Mouse (Mus musculus) intestine, embryonic 14.5 days (tissue): ENCODE data around the gene Timm23. TPM values are rescaled to one million over a fixed set of nuclear protein-coding genes. Genes with fewer than 3 reads are reported as not detected.
A peak's percentile ranks its signal among the peaks of the same experiment; 100 is the strongest.
"Not testable (repeated sequence)": the region's sequence is repeated elsewhere in the genome, so short reads cannot be mapped to it uniquely, and the experiment has no call there.

ENCODE experiments used
- ATAC-seq: fragments of 200-750 bp; cut with Nextera tagmentation; replicated peaks from 2 replicates; pipeline ENCODE4 v1.8.0; 2017; ENCODE audit warnings: low read depth, moderate number of reproducible peaks, moderate TSS enrichment, moderate library complexity; ENCODE audit not compliant: low FRiP score, low TSS enrichment
- DNase-seq: peaks from one replicate; pipeline ENCODE4 v3.0.0-alpha.2; 2018; ENCODE audit warnings: low spot score
- H3K27ac ChIP-seq: fragments of 300-500 bp; sonication (generic); 2 replicates; pipeline ENCODE4 v1.5.1; 2014; ENCODE audit warnings: low read depth, mild to moderate bottlenecking, control low read depth
- H3K27me3 ChIP-seq: fragments of 300-500 bp; sonication (generic); replicated peaks from 2 replicates; pipeline ENCODE4 v1.6.1; 2014; ENCODE audit warnings: low read length, control low read depth; ENCODE audit not compliant: control insufficient read depth, insufficient read depth
- H3K36me3 ChIP-seq: fragments of 300-500 bp; sonication (generic); 2 replicates; pipeline ENCODE4 v1.6.1; 2014; ENCODE audit warnings: low read length, control low read depth; ENCODE audit not compliant: control insufficient read depth, insufficient read depth
- H3K4me1 ChIP-seq: fragments of 300-500 bp; sonication (generic); replicated peaks from 2 replicates; pipeline ENCODE4 v1.6.1; 2014; ENCODE audit warnings: low read length, control low read depth, mixed read lengths; ENCODE audit not compliant: control insufficient read depth, insufficient read depth
- H3K4me2 ChIP-seq: fragments of 300-500 bp; sonication (generic); 2 replicates; pipeline ENCODE4 v1.6.1; 2014; ENCODE audit warnings: low read length
- H3K4me3 ChIP-seq: fragments of 300-500 bp; sonication (generic); 2 replicates; pipeline ENCODE4 v1.5.1; 2014; ENCODE audit warnings: low read depth, low read length, control low read depth, mixed read lengths
- H3K9ac ChIP-seq: fragments of 300-500 bp; sonication (generic); 2 replicates; pipeline ENCODE4 v1.6.1; 2014; ENCODE audit warnings: mild to moderate bottlenecking, low read length
- H3K9me3 ChIP-seq: fragments of 300-500 bp; sonication (generic); 2 replicates; pipeline ENCODE4 v1.6.1; 2016; ENCODE audit warnings: low read length, control low read depth; ENCODE audit not compliant: control insufficient read depth
- WGBS: fragments of 180-500 bp; shearing (Covaris S2); extraction: QIAGEN DNeasy Blood & Tissue Kit; methylation state at CpG from one replicate; pipeline ENCODE4 v1.1.7; 2014; 5-methylcytosine and 5-hydroxymethylcytosine counted together
- polyA plus RNA-seq: library from polyadenylated mRNA; unstranded; fragments of >200 nt; fragmentation: Nextera tagmentation; extraction: Ambion mirVana; gene quantifications from 2 replicates; pipeline ENCODE4 v1.2.1, GENCODE M21; 2014

Gene Timm23
- polyA plus RNA-seq = 333 and 354 TPM in 2 replicates

GRCm38 (mm10) chr14:32201791-32202451 is at the start of gene Timm23, which contains the start of gene Parg:
Gene Timm23 (minus strand): TSS chr14:32201898.
Gene Parg (plus strand): TSS chr14:32201949.
- Histone ChIP-seq H3K4me2 (peak within 1 kb of the TSS; percentile 98), H3K9me3 (peaks cover 3% of the 10 kb centered on the region; the same call in 1 of the 2 replicates), H3K4me3 (peak within 1 kb of the TSS; percentile 100), H3K27me3 (no peaks in the 10 kb centered on the region), H3K27ac (peak within 1 kb of the TSS; percentile 65), H3K9ac (peak within 1 kb of the TSS; percentile 91), H3K36me3 (peaks cover 26% of the 10 kb centered on the region), H3K4me1 (peaks cover 20% of the 10 kb centered on the region)
- under 1% methylated on average over 76 of the region's 77 CpGs for WGBS
- peak; percentile 89 for DNase-seq
- peak; percentile 95 for ATAC-seq

- WGBS = 53% methylated on average over 6 of the region's 6 CpGs
- DNase-seq = no peak
- no peaks in the 10 kb centered on the region for H3K9me3 ChIP-seq
- no peak for ATAC-seq
- 0 out of 2 replicates have a peak overlapping the region, but pooled peaks have one; percentile 4 for H3K27ac ChIP-seq
- H3K9ac ChIP-seq = no peak overlapping the region
- H3K27me3 ChIP-seq = no peaks in the 10 kb centered on the region
- peaks cover 28% of the 10 kb centered on the region for H3K36me3 ChIP-seq
- no peak overlapping the region for H3K4me3 ChIP-seq
- H3K4me2 ChIP-seq = no peak overlapping the region
- H3K4me1 ChIP-seq = no peaks in the 10 kb centered on the region
These were observed 47.9 kb upstream of the Timm23 start for GRCm38 (mm10) chr14:32249616-32250015.

- 17% methylated on average over 2 of the region's 2 CpGs for WGBS
- Histone ChIP-seq H3K4me1 (no peaks in the 10 kb centered on the region), H3K9ac (no peak overlapping the region), H3K27me3 (no peaks in the 10 kb centered on the region), H3K36me3 (peaks cover 35% of the 10 kb centered on the region), H3K4me3 (no peak overlapping the region), H3K4me2 (no peak overlapping the region), H3K27ac (no peak overlapping the region), H3K9me3 (no peaks in the 10 kb centered on the region)
- no peak for ATAC-seq
- DNase-seq = no peak
These were observed 44.3 kb upstream of the Timm23 start for GRCm38 (mm10) chr14:32246019-32246418.

GRCm38 (mm10) chr14:32242401-32242800 is 40.7 kb upstream of the Timm23 start:
- Histone ChIP-seq H3K9me3 (no peaks in the 10 kb centered on the region), H3K27me3 (no peaks in the 10 kb centered on the region), H3K4me3 (no peak overlapping the region), H3K27ac (no peak overlapping the region), H3K4me2 (no peak overlapping the region), H3K9ac (no peak overlapping the region), H3K4me1 (no peaks in the 10 kb centered on the region), H3K36me3 (peaks cover 44% of the 10 kb centered on the region)
- DNase-seq (no peak), ATAC-seq (no peak)
- WGBS = 76% methylated on average over 4 of the region's 4 CpGs

GRCm38 (mm10) chr14:32228996-32229395 is 27.3 kb upstream of the Timm23 start:
- H3K4me3 ChIP-seq = no peak overlapping the region
- H3K27me3 ChIP-seq = no peaks in the 10 kb centered on the region
- no peak overlapping the region for H3K27ac ChIP-seq
- ATAC-seq (no peak), DNase-seq (peak; percentile 80)
- 2% methylated on average over 2 of the region's 2 CpGs for WGBS
- H3K36me3 ChIP-seq = 0 out of 2 replicates have a peak, but pooled peaks cover 16% of the 10 kb centered on the region
- H3K4me1 ChIP-seq = no peaks in the 10 kb centered on the region
- H3K4me2 ChIP-seq = no peak overlapping the region
- no peaks in the 10 kb centered on the region for H3K9me3 ChIP-seq
- H3K9ac ChIP-seq = no peak overlapping the region

GRCm38 (mm10) chr14:32226601-32227000 is 24.9 kb upstream of the Timm23 start:
- H3K4me1 ChIP-seq = no peaks in the 10 kb centered on the region
- no peak overlapping the region for H3K27ac ChIP-seq
- no peak for ATAC-seq
- H3K9ac ChIP-seq = no peak overlapping the region
- no peak overlapping the region for H3K4me2 ChIP-seq
- no peak for DNase-seq
- H3K36me3 ChIP-seq = 0 out of 2 replicates have a peak, but pooled peaks cover 16% of the 10 kb centered on the region
- H3K4me3 ChIP-seq = no peak overlapping the region
- H3K9me3 ChIP-seq = no peaks in the 10 kb centered on the region
- H3K27me3 ChIP-seq = no peaks in the 10 kb centered on the region

GRCm38 (mm10) chr14:32201354-32201753 is 344 bp downstream of the Timm23 start:
- under 1% methylated on average over 25 of the region's 26 CpGs for WGBS
- peak; percentile 29; the same call in 1 of the 2 replicates for ATAC-seq

GRCm38 (mm10) chr14:32193557-32193956 is 8.1 kb downstream of the Timm23 start:
- not testable (repeated sequence) for H3K27ac ChIP-seq, H3K9me3 ChIP-seq, DNase-seq, H3K4me3 ChIP-seq, ATAC-seq, H3K27me3 ChIP-seq, H3K4me2 ChIP-seq, H3K9ac ChIP-seq, H3K4me1 ChIP-seq
- H3K36me3 ChIP-seq = peaks cover 78% of the 10 kb centered on the region
- WGBS = 83% methylated on average over 5 of the region's 5 CpGs

More at GRCm38 (mm10) chr14:32201354-32201753, 344 bp downstream of the Timm23 start:
- Histone ChIP-seq H3K4me1 (peaks cover 20% of the 10 kb centered on the region), H3K27ac (peak overlapping the region; percentile 47; the same call in 1 of the 2 replicates), H3K36me3 (peaks cover 31% of the 10 kb centered on the region), H3K27me3 (no peaks in the 10 kb centered on the region), H3K9ac (peak overlapping the region; percentile 85), H3K9me3 (peaks cover 3% of the 10 kb centered on the region; the same call in 1 of the 2 replicates), H3K4me3 (peak overlapping the region; percentile 100), H3K4me2 (peak overlapping the region; percentile 66)
- DNase-seq = peak; percentile 72

- peaks cover 79% of the 10 kb centered on the region for H3K36me3 ChIP-seq
- H3K4me2 ChIP-seq = no peak overlapping the region
- no peak for ATAC-seq
- DNase-seq = peak; percentile 61
- H3K9me3 ChIP-seq = no peaks in the 10 kb centered on the region
- H3K27me3 ChIP-seq = no peaks in the 10 kb centered on the region
- WGBS = 31% methylated on average over 3 of the region's 3 CpGs
- no peaks in the 10 kb centered on the region for H3K4me1 ChIP-seq
- no peak overlapping the region for H3K9ac ChIP-seq
- H3K4me3 ChIP-seq = no peak overlapping the region
- H3K27ac ChIP-seq = no peak overlapping the region
These were observed 9.3 kb downstream of the Timm23 start for GRCm38 (mm10) chr14:32192437-32192836.
